Mouse (Mus musculus) forebrain, embryonic 14.5 days (tissue): ENCODE results near the gene Coil. TPM values are rescaled to one million over a fixed set of nuclear protein-coding genes. Genes with fewer than 3 reads are reported as not detected.
A peak's percentile ranks its signal among the peaks of the same experiment; 100 is the strongest.
"Not testable (repeated sequence)": the region's sequence is repeated elsewhere in the genome, so short reads cannot be mapped to it uniquely, and the experiment has no call there.

Experiments used
- ATAC-seq: fragments of 200-750 bp; cut with Nextera tagmentation; 2 replicates; pipeline ENCODE4 v1.8.0; 2017; ENCODE audit warnings: mild to moderate bottlenecking, moderate library complexity
- DNase-seq: peaks from one replicate; pipeline ENCODE4 v3.0.0-alpha.2; 2015; ENCODE audit warnings: low spot score
- H3K27ac ChIP-seq: fragments of 300-500 bp; sonication (generic); 2 replicates; pipeline ENCODE4 v1.5.1; 2014; ENCODE audit warnings: low read depth, mild to moderate bottlenecking, control low read depth, low read length, moderate library complexity
- H3K27me3 ChIP-seq: fragments of 300-500 bp; sonication (generic); replicated peaks from 2 replicates; pipeline ENCODE4 v1.6.1; 2014; ENCODE audit warnings: low read length, control low read depth, mixed read lengths; ENCODE audit not compliant: control insufficient read depth, insufficient read depth
- H3K36me3 ChIP-seq: fragments of 300-500 bp; sonication (generic); 2 replicates; pipeline ENCODE4 v1.6.1; 2014; ENCODE audit warnings: low read length, control low read depth; ENCODE audit not compliant: control insufficient read depth, insufficient read depth
- H3K4me1 ChIP-seq: fragments of 300-500 bp; sonication (generic); 2 replicates; pipeline ENCODE4 v1.6.1; 2014; ENCODE audit warnings: antibody characterized with exemption, low read length, control low read depth; ENCODE audit not compliant: control insufficient read depth, insufficient read depth
- H3K4me2 ChIP-seq: fragments of 300-500 bp; sonication (generic); 2 replicates; pipeline ENCODE4 v1.6.1; 2014; ENCODE audit warnings: mild to moderate bottlenecking, control low read depth, low read length
- H3K4me3 ChIP-seq: fragments of 300-500 bp; sonication (generic); 2 replicates; pipeline ENCODE4 v1.5.1; 2014; ENCODE audit warnings: low read depth, low read length, control low read depth
- H3K9ac ChIP-seq: fragments of 300-500 bp; sonication (generic); 2 replicates; pipeline ENCODE4 v1.6.1; 2014; ENCODE audit warnings: mild to moderate bottlenecking, low read length, control low read depth, moderate library complexity
- H3K9me3 ChIP-seq: fragments of 300-500 bp; sonication (generic); replicated peaks from 2 replicates; pipeline ENCODE4 v1.6.1; 2016; ENCODE audit warnings: low read length, control low read depth, mixed read lengths; ENCODE audit not compliant: control insufficient read depth
- WGBS: fragments of 180-500 bp; shearing (Covaris S2); extraction: QIAGEN DNeasy Blood & Tissue Kit; methylation state at CpG from one replicate; pipeline ENCODE4 v1.1.7; 2014; 5-methylcytosine and 5-hydroxymethylcytosine counted together
- polyA plus RNA-seq: library from polyadenylated mRNA; unstranded; fragments of >200 nt; fragmentation: Nextera tagmentation; extraction: Ambion mirVana; gene quantifications from 2 replicates; pipeline ENCODE4 v1.2.1, GENCODE M21; 2014

Coil gene
- polyA plus RNA-seq, 1 experiment from 2014 or later = 17.1 TPM

DNA sequence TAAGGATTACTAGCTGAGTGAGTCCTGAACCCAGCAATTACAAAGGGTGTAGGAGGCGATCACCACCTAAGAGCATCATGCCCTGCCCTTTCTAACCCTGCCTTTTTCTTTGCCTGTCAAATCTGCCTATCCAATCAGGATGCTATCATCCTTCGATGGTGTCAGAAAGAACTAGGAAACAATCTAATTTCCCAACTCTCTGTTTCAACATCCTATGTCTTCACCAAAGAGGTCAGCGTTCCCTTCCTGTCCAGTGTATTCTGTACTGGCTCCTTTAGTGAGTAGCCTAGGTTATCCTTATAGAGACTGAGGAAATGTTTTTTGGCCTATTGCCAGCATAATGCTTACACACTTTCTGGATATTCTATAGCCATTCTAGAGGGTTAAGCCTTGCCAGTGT is 65.5 kb downstream of the Coil start:
- no peaks in the 10 kb centered on the region for H3K9me3 ChIP-seq
- no peak overlapping the region for H3K4me3 ChIP-seq
- DNase-seq = no peak
- no peak overlapping the region for H3K9ac ChIP-seq
- no peak for ATAC-seq
- 79% methylated on average over 3 of the region's 3 CpGs for WGBS
- no peaks in the 10 kb centered on the region for H3K27me3 ChIP-seq
- peaks cover 29% of the 10 kb centered on the region for H3K36me3 ChIP-seq
- H3K4me1 ChIP-seq = no peaks in the 10 kb centered on the region
- no peak overlapping the region for H3K4me2 ChIP-seq
- H3K27ac ChIP-seq = no peak overlapping the region

DNA sequence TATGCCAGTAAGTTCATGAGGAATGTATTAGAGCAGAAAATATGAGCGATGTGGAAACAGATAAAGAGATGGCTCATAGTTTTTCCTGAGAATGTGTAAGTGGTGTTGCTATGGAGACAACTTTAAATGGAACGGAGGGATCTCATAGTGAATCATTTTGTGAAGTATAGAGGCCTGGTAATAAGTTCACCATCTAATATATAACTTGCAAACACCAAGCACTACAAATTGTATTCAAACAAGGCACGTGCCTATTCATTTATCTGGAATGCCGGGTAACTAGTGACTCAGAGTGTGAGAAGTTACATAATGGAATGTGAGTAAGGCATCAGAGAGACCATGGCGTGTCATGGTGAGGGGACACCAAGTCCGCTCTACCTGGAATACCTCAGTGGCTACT is 68.4 kb downstream of the Coil start:
- Histone ChIP-seq H3K9ac (no peak overlapping the region), H3K27me3 (no peaks in the 10 kb centered on the region), H3K4me3 (no peak overlapping the region), H3K4me1 (no peaks in the 10 kb centered on the region), H3K27ac (no peak overlapping the region), H3K36me3 (peaks cover 54% of the 10 kb centered on the region), H3K9me3 (no peaks in the 10 kb centered on the region), H3K4me2 (no peak overlapping the region)
- ATAC-seq = no peak
- DNase-seq = no peak
- WGBS = 90% methylated on average over 6 of the region's 6 CpGs

DNA sequence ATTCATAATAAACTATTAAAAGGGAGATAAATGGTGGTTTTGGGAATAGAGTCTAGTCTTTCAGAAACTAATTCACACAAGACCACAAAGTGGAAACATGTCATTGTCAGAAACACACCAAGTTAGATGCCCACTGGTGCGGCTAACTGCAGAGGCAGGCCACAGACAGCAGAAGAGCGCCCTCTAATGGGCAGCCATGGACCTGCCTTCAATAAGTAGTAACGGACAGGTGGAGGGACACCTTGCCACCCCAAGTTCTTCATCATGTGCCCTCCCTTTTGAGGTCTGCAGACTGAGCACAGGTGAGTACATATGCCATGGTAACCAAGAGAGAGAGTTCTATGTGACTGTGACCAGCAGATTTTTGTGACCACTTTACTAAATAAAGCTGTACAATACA is 69.3 kb downstream of the Coil start:
- Histone ChIP-seq H3K4me3 (no peak overlapping the region), H3K9me3 (no peaks in the 10 kb centered on the region), H3K27me3 (no peaks in the 10 kb centered on the region), H3K4me1 (no peaks in the 10 kb centered on the region), H3K27ac (no peak overlapping the region), H3K9ac (no peak overlapping the region), H3K36me3 (peaks cover 61% of the 10 kb centered on the region), H3K4me2 (no peak overlapping the region)
- ATAC-seq = no peak
- DNase-seq = peak; percentile 27
- 29% methylated on average over 3 of the region's 3 CpGs for WGBS

DNA sequence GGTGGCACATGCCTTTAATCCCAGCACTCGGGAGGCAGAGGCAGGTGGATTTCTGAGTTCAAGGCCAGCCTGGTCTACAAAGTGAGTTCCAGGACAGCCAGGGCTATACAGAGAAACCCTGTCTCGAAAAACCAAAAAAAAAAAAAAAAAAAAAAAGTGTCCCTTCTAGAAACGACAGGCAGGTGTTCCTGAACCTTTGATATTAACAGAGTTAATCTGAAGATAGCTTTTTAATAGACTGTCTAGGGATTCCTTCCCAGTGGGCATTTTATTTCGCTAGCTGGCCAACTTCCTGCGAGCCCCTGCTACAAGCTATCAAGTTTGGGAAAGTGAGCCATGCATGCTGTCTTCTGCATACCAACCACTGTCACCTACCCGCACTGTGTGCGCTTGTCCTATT is 71.0 kb downstream of the Coil start:
- H3K27ac ChIP-seq, H3K4me3 ChIP-seq, H3K4me1 ChIP-seq, H3K9me3 ChIP-seq, H3K27me3 ChIP-seq, H3K9ac ChIP-seq, H3K4me2 ChIP-seq, ATAC-seq, DNase-seq: not testable (repeated sequence)
- peaks cover 77% of the 10 kb centered on the region for H3K36me3 ChIP-seq
- 93% methylated on average over 6 of the region's 7 CpGs for WGBS

Other genes with a start within 250 kb of the Coil start
- 18.7 and 27.7 TPM in 2 replicates for gene Akap1, start 105.7 kb upstream of the Coil start, polyA plus RNA-seq
- gene Scpep1, start 14.8 kb upstream of the Coil start, polyA plus RNA-seq = 31.4 and 36.8 TPM in 2 replicates
- not detected in 2 replicates for gene Elobl, start 3.3 kb upstream of the Coil start, polyA plus RNA-seq
- gene Trim25, start 29.1 kb downstream of the Coil start, polyA plus RNA-seq = 2.8 and 3.1 TPM in 2 replicates
- gene Dgke, start 96.6 kb downstream of the Coil start, polyA plus RNA-seq = 9.9 and 12.0 TPM in 2 replicates
- gene Gm525, start 103.6 kb downstream of the Coil start, polyA plus RNA-seq = not detected in 2 replicates